Mouse (Mus musculus): Measurements from ENCODE around the gene Nemp2.
A peak's percentile ranks its signal among the peaks of the same experiment; 100 is the strongest.
"Not testable (repeated sequence)": the region's sequence is repeated elsewhere in the genome, so short reads cannot be mapped to it uniquely, and the experiment has no call there.

Gene Nemp2

DNA sequence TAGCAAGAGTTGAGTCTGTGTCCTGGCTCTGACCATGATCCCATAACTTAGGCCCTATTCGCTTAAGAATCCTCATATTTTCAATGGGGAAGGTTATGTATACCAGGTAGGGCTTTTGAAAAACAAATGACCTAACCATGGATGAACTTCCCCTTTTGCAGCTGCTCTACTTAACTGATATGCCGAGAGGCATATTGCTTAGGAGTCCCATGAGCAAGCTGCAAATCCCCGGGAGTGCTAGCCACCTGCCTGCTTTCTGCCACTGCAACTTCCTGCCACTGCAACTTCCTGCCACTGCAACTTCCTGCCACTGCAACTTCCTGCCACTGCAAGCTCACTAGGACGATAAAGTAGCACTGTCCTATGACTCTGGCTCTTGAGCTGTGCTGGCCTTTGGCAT, 24.6 kb downstream of the Nemp2 start:
- DNase-seq, result peak; percentile 62

GRCm38 (mm10) chr1:52658160-52658559, 27.7 kb downstream of the Nemp2 start:
- DNase-seq, result no peak

DNA sequence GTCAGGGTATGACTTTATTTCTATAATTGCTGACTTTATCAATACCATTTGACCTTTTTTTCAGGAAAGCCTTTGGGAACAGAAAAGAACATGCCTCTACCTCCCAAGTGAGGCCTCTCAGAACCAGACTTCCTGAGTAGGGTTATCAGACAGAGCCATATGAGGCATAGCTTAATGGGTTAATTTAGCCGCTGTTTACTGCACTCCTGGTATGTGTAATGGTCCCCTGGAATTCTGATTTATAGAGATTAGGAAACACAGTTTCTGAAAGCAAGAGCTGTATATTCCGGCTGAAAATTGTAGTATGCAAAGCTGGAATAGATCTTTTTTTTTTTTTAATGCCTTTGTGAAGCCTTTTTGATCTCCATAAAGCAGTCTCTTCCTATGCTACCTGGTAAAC, 29.8 kb downstream of the Nemp2 start:
- DNase-seq, result no peak

DNA sequence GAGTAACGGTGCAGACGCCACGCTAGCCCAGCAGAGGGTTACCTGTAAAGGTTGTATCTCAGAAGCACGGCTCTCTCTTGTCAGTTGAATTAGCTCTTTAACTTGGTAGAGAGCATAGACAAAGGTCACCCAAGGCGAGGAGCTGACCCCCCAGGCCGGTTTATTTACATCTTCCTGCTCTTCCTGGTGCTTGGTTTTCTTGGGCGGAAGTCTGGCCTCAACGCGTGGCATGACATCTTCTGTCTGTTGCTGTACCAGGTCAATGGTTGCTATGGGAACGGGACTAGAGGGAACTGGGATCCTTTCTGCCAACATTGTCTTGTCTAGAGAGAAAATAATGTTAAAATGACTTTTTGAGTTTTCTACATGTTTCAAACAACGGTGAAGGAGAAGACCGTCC, 30.3 kb downstream of the Nemp2 start:
- no peak for DNase-seq

GRCm38 (mm10) chr1:52663228-52663627, 32.7 kb downstream of the Nemp2 start:
- no peak for DNase-seq

DNA sequence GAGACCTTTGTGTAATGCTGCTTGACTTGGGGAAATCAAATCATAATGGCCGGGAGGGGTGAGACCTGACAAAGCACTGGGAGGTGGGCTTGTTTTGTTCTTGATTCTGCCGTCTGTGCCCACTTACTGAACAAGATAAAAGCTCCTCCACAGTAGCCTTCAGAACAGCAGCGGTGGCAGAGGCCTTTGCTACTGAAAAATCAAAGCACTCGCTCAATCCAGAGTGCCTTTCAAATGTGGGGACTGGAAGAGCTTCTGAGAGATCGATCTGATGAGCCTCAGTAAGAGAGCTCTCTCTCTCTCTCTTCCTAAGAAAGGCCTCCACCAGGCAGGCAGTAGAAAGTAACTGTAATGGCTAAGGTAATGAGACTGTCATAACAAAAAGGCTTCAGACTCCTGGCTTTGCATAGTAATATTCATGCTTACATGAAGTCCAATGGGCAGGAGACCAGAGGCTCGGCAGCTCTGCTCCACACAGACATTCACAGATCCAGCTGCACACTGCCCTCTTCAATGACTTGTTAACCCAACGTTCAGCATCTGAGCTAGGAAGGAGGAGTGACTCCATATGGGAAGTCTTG, 38.3 kb downstream of the Nemp2 start:
- DNase-seq, result no peak

- no peak for DNase-seq
Measured at GRCm38 (mm10) chr1:52669931-52670330, 39.4 kb downstream of the Nemp2 start.

DNA sequence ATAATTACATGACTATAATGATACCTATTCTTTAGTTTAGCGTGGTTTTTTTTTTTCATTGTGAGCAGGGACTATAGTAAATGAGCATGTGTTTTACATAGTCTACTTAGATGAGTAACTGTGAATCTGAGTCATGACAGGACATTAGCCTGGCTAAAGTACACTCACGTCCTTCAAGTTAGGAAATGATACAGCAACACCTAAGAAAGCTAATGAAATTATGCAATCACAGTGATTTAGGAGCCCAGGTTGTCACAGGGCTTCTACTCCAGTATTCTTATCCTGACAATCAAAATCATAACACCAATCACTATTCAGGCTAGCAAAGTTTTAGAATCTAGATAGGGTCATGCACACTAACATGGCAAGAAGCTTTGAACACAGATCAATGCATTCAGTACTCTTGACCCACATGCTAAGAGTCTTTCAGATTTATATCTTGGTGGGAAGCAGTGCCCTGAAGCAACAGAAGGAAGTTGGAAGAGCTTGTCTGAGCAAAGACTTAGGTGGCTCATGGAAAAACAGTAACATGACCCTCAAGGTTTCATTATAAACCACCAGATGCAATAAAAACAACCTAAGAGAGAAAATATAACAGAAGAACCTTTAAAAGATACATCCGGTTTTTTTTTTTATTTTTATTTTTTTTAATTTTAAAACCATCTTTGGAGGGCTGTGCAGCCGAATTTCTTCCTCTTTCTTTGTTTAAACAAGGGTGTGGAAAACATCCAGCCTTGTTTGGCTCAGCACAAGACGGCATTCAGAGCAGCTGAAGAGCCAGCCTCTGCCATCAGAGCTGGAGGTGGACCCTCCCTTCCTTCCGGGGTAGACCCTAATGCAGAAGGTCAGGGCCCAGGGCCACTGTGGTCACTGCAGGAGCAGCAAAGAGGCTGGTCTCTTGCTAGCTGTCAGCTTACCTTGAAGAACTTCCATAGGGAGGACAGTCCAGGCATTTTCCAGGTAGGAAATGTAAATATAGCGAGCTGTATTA, 45.4 kb downstream of the Nemp2 start:
- no peak for DNase-seq

DNA sequence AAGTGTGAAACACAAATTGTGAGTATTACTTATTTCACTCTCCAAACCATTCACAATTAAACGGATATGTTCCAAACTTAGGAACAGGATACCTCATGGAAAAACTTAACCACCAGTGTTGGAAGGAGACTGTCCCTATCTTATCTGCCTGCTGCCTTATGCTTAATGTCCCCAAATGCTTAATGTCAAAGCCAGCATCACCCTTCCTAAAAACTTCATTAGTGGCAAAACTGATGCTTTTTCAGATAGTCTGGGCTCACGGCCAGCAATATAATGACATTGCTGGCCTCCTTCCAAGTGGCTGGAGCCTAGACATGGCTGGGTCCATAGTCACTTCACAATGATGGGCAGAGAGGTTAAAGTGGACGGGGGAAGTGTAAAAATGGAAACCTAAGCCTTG, 46.1 kb downstream of the Nemp2 start:
- no peak for DNase-seq

DNA sequence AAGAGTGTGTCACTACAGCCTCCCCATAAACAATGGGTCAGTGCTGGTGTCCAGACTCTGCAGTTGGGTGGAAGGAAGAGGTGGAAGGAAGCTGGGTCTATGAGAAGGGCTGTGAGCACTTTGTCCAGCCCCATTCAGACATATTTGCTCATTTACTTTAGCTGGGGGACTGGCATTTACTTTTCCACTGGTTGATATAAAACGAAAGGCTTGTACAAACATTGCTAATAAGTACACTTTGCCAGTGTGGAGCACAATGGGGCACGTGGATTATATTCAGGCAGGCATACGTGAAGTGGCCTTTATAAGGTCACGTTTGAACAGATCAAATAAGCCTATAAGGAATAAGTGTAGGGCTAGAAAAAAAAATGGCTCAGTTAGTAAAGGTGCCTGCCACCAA, 53.0 kb downstream of the Nemp2 start:
- DNase-seq, result no peak

DNA sequence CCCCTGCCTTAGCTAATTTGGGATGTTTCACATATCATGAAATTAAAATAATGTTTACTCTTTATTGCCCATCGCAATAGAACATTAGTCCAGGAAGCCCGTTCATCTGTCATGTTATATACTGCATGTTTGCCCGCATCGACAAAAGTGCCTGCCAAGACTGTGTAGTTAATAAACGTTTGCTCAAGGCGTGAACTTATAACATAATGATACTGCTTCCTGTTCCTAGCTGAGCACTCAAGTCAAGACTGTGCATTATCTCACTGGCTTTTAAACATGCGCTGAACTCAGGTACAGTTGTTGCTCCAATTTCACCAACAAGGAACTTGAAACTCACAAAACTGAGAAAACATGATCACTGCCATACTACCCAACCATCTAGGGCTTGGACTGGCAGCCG, 57.1 kb downstream of the Nemp2 start:
- no peak for DNase-seq

- DNase-seq, result not testable (repeated sequence)
Measured at GRCm38 (mm10) chr1:52694456-52694855, 64.0 kb downstream of the Nemp2 start.

All from thymus, postnatal 14 days (tissue).